Mouse (Mus musculus): ENCODE results near the gene Ckap5. TPM values are rescaled to one million over a fixed set of nuclear protein-coding genes. Genes with fewer than 3 reads are reported as not detected.
A peak's percentile ranks its signal among the peaks of the same experiment; 100 is the strongest.
"Not testable (repeated sequence)": the region's sequence is repeated elsewhere in the genome, so short reads cannot be mapped to it uniquely, and the experiment has no call there.

Ckap5 gene
- polyA plus RNA-seq, 1 experiment: 97.8 TPM

DNA sequence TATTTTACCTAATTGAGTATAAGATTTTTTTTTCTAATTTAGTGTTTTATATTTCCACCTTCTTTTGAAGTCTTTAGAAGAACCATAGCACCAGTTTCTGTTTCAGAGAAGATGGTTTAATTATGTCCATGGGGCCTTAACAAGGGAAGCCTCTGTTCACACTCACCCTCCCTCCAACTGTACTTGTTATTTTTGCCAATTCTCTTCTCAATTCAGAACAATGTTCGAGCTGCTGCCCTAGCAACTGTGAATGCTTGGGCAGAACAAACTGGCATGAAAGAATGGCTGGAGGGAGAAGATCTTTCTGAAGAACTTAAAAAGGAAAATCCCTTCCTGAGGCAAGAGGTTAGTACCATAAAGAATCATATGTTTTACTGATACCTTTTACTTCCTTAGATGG lies 54.3 kb downstream of the Ckap5 start:
- 28% methylated on average over 1 of the region's 1 CpGs for WGBS
- DNase-seq: peak in 1 of 2 experiments; percentile 32
- TF ChIP-seq POLR2A (IDR thresholded peaks at IDR 0.05; ENCODE audit: borderline replicate concordance, insufficient read depth, low read length): no peak
- TF ChIP-seq CTCF (IDR thresholded peaks at IDR 0.05; ENCODE audit: borderline replicate concordance, insufficient read depth, low read depth, low read length): no peak
- Histone ChIP-seq H3K27me3 (ENCODE audit: control insufficient read depth, insufficient read depth, low read length) (no peaks in the 10 kb centered on the region), H3K4me1 (ENCODE audit: control insufficient read depth, insufficient read depth, low read length) (no peaks in the 10 kb centered on the region), H3K4me3 (replicated peaks; ENCODE audit: insufficient read depth, low read depth, low read length) (peak overlapping the region; percentile 34), H3K27ac (ENCODE audit: insufficient read depth, low read length) (no peak overlapping the region)

- WGBS: 95% methylated on average over 1 of the region's 1 CpGs
- no peak for DNase-seq
- TF ChIP-seq CTCF (IDR thresholded peaks at IDR 0.05; ENCODE audit: borderline replicate concordance, insufficient read depth, low read depth, low read length): no peak
- TF ChIP-seq POLR2A (IDR thresholded peaks at IDR 0.05; ENCODE audit: borderline replicate concordance, insufficient read depth, low read length): no peak
These were observed 59.7 kb downstream of the Ckap5 start for GRCm38 (mm10) chr2:91586242-91586641.

GRCm38 (mm10) chr2:91600475-91600874 lies 73.9 kb downstream of the Ckap5 start:
- no peak for DNase-seq
- no peaks in the 10 kb centered on the region for H3K4me1 ChIP-seq (ENCODE audit: control insufficient read depth, insufficient read depth, low read length)
- TF ChIP-seq CTCF (IDR thresholded peaks at IDR 0.05; ENCODE audit: borderline replicate concordance, insufficient read depth, low read depth, low read length) (no peak), POLR2A (IDR thresholded peaks at IDR 0.05; ENCODE audit: borderline replicate concordance, insufficient read depth, low read length) (no peak)
- 95% methylated on average over 4 of the region's 4 CpGs for WGBS
- H3K27me3 ChIP-seq (ENCODE audit: control insufficient read depth, insufficient read depth, low read length): no peaks in the 10 kb centered on the region
- H3K27ac ChIP-seq (ENCODE audit: insufficient read depth, low read length): no peak overlapping the region
- no peak overlapping the region for H3K4me3 ChIP-seq (replicated peaks; ENCODE audit: insufficient read depth, low read depth, low read length)

More at GRCm38 (mm10) chr2:91586242-91586641, 59.7 kb downstream of the Ckap5 start:
- no peak overlapping the region for H3K27ac ChIP-seq (ENCODE audit: insufficient read depth, low read length)
- no peaks in the 10 kb centered on the region for H3K4me1 ChIP-seq (ENCODE audit: control insufficient read depth, insufficient read depth, low read length)
- no peak overlapping the region for H3K4me3 ChIP-seq (replicated peaks; ENCODE audit: insufficient read depth, low read depth, low read length)
- H3K27me3 ChIP-seq (ENCODE audit: control insufficient read depth, insufficient read depth, low read length): no peaks in the 10 kb centered on the region

DNA sequence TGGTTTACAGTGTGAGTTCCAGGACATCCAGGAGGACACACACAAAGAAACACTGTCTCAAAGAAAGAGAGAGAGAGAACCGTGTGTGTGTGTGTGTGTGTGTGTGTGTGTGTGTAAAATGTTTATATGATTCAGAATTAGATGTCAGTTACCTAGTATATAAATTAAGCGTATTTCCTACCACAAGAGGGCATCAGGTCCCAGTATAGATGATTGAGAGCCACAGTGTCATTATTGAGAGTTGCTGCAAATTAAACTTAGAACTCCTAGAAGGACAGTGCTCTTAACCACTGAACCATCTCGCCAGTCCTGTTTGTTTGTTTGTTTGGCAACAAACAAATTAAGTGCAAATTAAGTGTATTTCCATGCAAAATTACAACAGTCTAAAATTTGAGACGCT lies 75.8 kb downstream of the Ckap5 start:
- Histone ChIP-seq H3K4me1 (ENCODE audit: control insufficient read depth, insufficient read depth, low read length) (no peaks in the 10 kb centered on the region), H3K27me3 (ENCODE audit: control insufficient read depth, insufficient read depth, low read length) (no peaks in the 10 kb centered on the region), H3K4me3 (replicated peaks; ENCODE audit: insufficient read depth, low read depth, low read length) (no peak overlapping the region), H3K27ac (ENCODE audit: insufficient read depth, low read length) (no peak overlapping the region)
- TF ChIP-seq CTCF (IDR thresholded peaks at IDR 0.05; ENCODE audit: borderline replicate concordance, insufficient read depth, low read depth, low read length) (no peak), POLR2A (IDR thresholded peaks at IDR 0.05; ENCODE audit: borderline replicate concordance, insufficient read depth, low read length) (no peak)
- 93% methylated on average over 4 of the region's 4 CpGs for WGBS
- DNase-seq: no peak

GRCm38 (mm10) chr2:91609370-91609769 lies 82.8 kb downstream of the Ckap5 start:
- H3K27ac ChIP-seq (ENCODE audit: insufficient read depth, low read length); H3K27me3 ChIP-seq (ENCODE audit: control insufficient read depth, insufficient read depth, low read length); H3K4me1 ChIP-seq (ENCODE audit: control insufficient read depth, insufficient read depth, low read length); H3K4me3 ChIP-seq (replicated peaks; ENCODE audit: insufficient read depth, low read depth, low read length); DNase-seq: not testable (repeated sequence)

DNA sequence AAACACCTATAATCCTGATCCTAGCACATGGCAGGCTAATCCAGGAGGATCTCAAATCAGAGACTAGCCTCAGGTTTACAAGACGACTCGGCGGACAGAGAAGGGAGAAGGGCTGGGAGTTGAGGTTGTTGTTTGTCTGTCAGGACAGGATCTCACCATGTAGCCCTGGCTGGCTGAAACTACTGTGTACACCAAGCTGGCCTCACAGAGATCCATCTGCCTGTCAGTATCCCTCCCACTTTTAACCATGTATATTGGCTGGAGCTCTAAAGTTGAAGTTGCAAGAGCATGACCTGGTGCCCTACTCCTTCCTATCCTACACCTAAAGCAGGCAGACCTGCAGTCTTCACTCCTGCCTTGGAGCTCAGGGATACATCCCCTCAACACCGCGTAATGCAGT lies 95.8 kb downstream of the Ckap5 start:
- no peak for DNase-seq
- Histone ChIP-seq H3K27me3 (ENCODE audit: control insufficient read depth, insufficient read depth, low read length) (no peaks in the 10 kb centered on the region), H3K4me3 (replicated peaks; ENCODE audit: insufficient read depth, low read depth, low read length) (no peak overlapping the region), H3K4me1 (ENCODE audit: control insufficient read depth, insufficient read depth, low read length) (no peaks in the 10 kb centered on the region), H3K27ac (ENCODE audit: insufficient read depth, low read length) (no peak overlapping the region)
- WGBS: 93% methylated on average over 5 of the region's 5 CpGs
- no peak for TF ChIP-seq CTCF (IDR thresholded peaks at IDR 0.05; ENCODE audit: borderline replicate concordance, insufficient read depth, low read depth, low read length)
- no peak for TF ChIP-seq POLR2A (IDR thresholded peaks at IDR 0.05; ENCODE audit: borderline replicate concordance, insufficient read depth, low read length)

GRCm38 (mm10) chr2:91623366-91623765 lies 96.8 kb downstream of the Ckap5 start:
- H3K4me1 ChIP-seq (ENCODE audit: control insufficient read depth, insufficient read depth, low read length); DNase-seq; H3K4me3 ChIP-seq (replicated peaks; ENCODE audit: insufficient read depth, low read depth, low read length); H3K27ac ChIP-seq (ENCODE audit: insufficient read depth, low read length); H3K27me3 ChIP-seq (ENCODE audit: control insufficient read depth, insufficient read depth, low read length): not testable (repeated sequence)
- WGBS: 91% methylated on average over 7 of the region's 7 CpGs

DNA sequence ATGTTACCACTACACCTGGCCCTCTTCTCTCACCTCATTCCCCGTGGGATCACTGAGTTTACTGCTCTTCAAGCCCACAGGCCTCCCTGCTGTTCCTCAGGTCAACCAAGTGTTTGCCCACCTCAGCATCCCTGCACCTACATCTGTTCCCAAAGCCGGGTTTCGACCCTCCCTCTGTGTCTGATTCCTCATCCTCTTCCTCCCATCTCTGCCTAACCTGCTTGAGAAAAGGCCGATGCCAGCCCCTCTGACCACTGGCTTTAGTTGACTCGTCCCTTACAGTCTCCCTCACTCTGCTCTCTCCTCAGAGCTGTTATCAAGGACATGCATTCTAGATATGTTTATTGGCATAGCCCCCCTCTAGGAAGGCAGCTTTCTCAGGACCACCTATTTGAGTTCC lies 100.9 kb downstream of the Ckap5 start:
- no peak for DNase-seq
- H3K4me3 ChIP-seq (replicated peaks; ENCODE audit: insufficient read depth, low read depth, low read length): no peak overlapping the region
- H3K4me1 ChIP-seq (ENCODE audit: control insufficient read depth, insufficient read depth, low read length): no peaks in the 10 kb centered on the region
- no peak for TF ChIP-seq CTCF (IDR thresholded peaks at IDR 0.05; ENCODE audit: borderline replicate concordance, insufficient read depth, low read depth, low read length)
- TF ChIP-seq POLR2A (IDR thresholded peaks at IDR 0.05; ENCODE audit: borderline replicate concordance, insufficient read depth, low read length): no peak
- 72% methylated on average over 5 of the region's 5 CpGs for WGBS
- H3K27me3 ChIP-seq (ENCODE audit: control insufficient read depth, insufficient read depth, low read length): no peaks in the 10 kb centered on the region
- no peak overlapping the region for H3K27ac ChIP-seq (ENCODE audit: insufficient read depth, low read length)

DNA sequence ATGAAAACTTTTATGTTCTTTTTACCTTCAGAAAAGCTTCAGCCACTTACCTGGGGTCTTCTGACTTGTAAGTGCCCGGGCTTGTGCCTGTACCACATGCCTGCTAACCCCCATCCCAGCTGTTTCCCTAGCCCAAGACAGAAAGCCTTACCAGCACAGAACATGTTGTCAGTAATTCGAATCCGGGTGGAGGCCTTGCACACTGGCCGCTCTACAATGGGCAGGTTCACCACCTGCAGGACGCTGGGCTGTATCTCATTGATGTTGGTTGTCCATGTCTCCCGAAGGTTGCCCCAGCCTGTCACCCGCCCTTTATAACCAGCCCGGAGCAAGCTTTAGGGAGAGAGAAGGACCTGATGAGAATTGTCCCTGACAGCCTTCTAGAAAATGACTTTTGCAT lies 101.6 kb downstream of the Ckap5 start:
- WGBS: 91% methylated on average over 8 of the region's 8 CpGs
- no peak overlapping the region for H3K27ac ChIP-seq (ENCODE audit: insufficient read depth, low read length)
- H3K4me1 ChIP-seq (ENCODE audit: control insufficient read depth, insufficient read depth, low read length): no peaks in the 10 kb centered on the region
- TF ChIP-seq CTCF (IDR thresholded peaks at IDR 0.05; ENCODE audit: borderline replicate concordance, insufficient read depth, low read depth, low read length): no peak
- TF ChIP-seq POLR2A (IDR thresholded peaks at IDR 0.05; ENCODE audit: borderline replicate concordance, insufficient read depth, low read length): no peak
- no peaks in the 10 kb centered on the region for H3K27me3 ChIP-seq (ENCODE audit: control insufficient read depth, insufficient read depth, low read length)
- H3K4me3 ChIP-seq (replicated peaks; ENCODE audit: insufficient read depth, low read depth, low read length): no peak overlapping the region
- no peak for DNase-seq
